Mouse (Mus musculus) MEL (cell line): Measurements from ENCODE around the gene Pglyrp2. TPM values are rescaled to one million over a fixed set of nuclear protein-coding genes. Genes with fewer than 3 reads are reported as not detected.

Experiments
- DNase-seq: peaks from one replicate; pipeline ENCODE4 v3.0.0; 2011; ENCODE audit warnings: low read depth, low spot score
- H3K27ac ChIP-seq: 2 replicates; pipeline ENCODE4 v1.5.1; 2012; ENCODE audit warnings: low read depth, mild to moderate bottlenecking, control low read depth, low read length, moderate library complexity; ENCODE audit not compliant: control insufficient read depth
- H3K27me3 ChIP-seq, 2 experiments: fragments of 150-350 bp in 1 of 2; sonication (generic) in 1 of 2; 2 replicates each; pipeline ENCODE4 v1.6.1; 2012; ENCODE audit warnings: low read length in 2 of 2, mild to moderate bottlenecking in 2 of 2, improper control_type of control experiment in 1 of 2, moderate library complexity in 1 of 2; ENCODE audit not compliant: insufficient read depth in 2 of 2, control insufficient read depth in 1 of 2
- H3K36me3 ChIP-seq, 2 experiments: 2 replicates each; pipeline ENCODE4 v1.6.1; 2012 to 2014; ENCODE audit warnings: low read length in 2 of 2, improper control_type of control experiment in 1 of 2, inconsistent platforms in 1 of 2, mild to moderate bottlenecking in 1 of 2; ENCODE audit not compliant: insufficient read depth in 2 of 2, control insufficient read depth in 1 of 2
- H3K4me1 ChIP-seq, 2 experiments: fragments of 150-350 bp in 1 of 2; sonication (generic) in 1 of 2; 2 replicates each; pipeline ENCODE4 v1.6.1; 2012; ENCODE audit warnings: low read length in 2 of 2, improper control_type of control experiment in 1 of 2, mild to moderate bottlenecking in 1 of 2; ENCODE audit not compliant: insufficient read depth in 2 of 2, control insufficient read depth in 1 of 2
- H3K4me3 ChIP-seq, 2 experiments: fragments of 150-350 bp in 1 of 2; sonication (generic) in 1 of 2; 2 replicates each; pipeline ENCODE4 v1.5.1; 2012; ENCODE audit warnings: low read depth in 2 of 2, low read length in 2 of 2, mild to moderate bottlenecking in 2 of 2, moderate library complexity in 2 of 2, control low read depth in 1 of 2, improper control_type of control experiment in 1 of 2; ENCODE audit not compliant: control insufficient read depth in 1 of 2, insufficient read depth in 1 of 2
- H3K79me2 ChIP-seq: 2 replicates; pipeline ENCODE4 v1.6.1; 2012; ENCODE audit warnings: mild to moderate bottlenecking, low read length, moderate library complexity; ENCODE audit not compliant: control insufficient read depth, poor library complexity, insufficient read depth
- H3K9ac ChIP-seq: 2 replicates; pipeline ENCODE4 v1.6.1; 2012; ENCODE audit warnings: low read depth, mild to moderate bottlenecking, control low read depth, low read length, moderate library complexity; ENCODE audit not compliant: control insufficient read depth, poor library complexity, severe bottlenecking
- H3K9me3 ChIP-seq: fragments of 150-350 bp; sonication (generic); replicated peaks from 2 replicates; pipeline ENCODE4 v1.6.1; 2012; ENCODE audit warnings: mild to moderate bottlenecking, low read length, improper control_type of control experiment, moderate library complexity; ENCODE audit not compliant: insufficient read depth
- BHLHE40 ChIP-seq: IDR thresholded peaks from 2 replicates; pipeline ENCODE4 v1.6.1; 2012; ENCODE audit warnings: low read depth, mild to moderate bottlenecking, inconsistent platforms, low read length, improper control_type of control experiment, borderline replicate concordance
- CHD1 ChIP-seq: IDR thresholded peaks from 2 replicates; pipeline ENCODE4 v1.6.1; 2012; ENCODE audit warnings: low read depth, mild to moderate bottlenecking, inconsistent platforms, low read length, improper control_type of control experiment
- CHD2 ChIP-seq: IDR thresholded peaks from 2 replicates; pipeline ENCODE4 v1.6.1; 2011; ENCODE audit warnings: low read length, improper control_type of control experiment
- CTCF ChIP-seq, 3 experiments: IDR thresholded peaks in 2 of 3; conservative IDR thresholded peaks in 1 of 3; 2 replicates each; pipeline ENCODE4 v1.5.1; 2011 to 2012; ENCODE audit warnings: low read length in 3 of 3, low read depth in 2 of 3, mild to moderate bottlenecking in 2 of 3, improper control_type of control experiment in 1 of 3, inconsistent platforms in 1 of 3, mixed read lengths in 1 of 3, moderate library complexity in 1 of 3; ENCODE audit not compliant: control insufficient read depth in 1 of 3, insufficient read depth in 1 of 3, poor library complexity in 1 of 3, severe bottlenecking in 1 of 3
- E2F4 ChIP-seq: IDR thresholded peaks from 2 replicates; pipeline ENCODE4 v1.6.1; 2011; ENCODE audit warnings: low read depth, low read length, improper control_type of control experiment, borderline replicate concordance
- ELF1 ChIP-seq: IDR thresholded peaks from 2 replicates; pipeline ENCODE4 v1.6.1; 2014; ENCODE audit warnings: low read depth, mild to moderate bottlenecking, inconsistent platforms, low read length, improper control_type of control experiment, moderate library complexity
- EP300 ChIP-seq, 2 experiments: IDR thresholded peaks; 2 replicates each; pipeline ENCODE4 v1.6.1; 2011; ENCODE audit warnings: improper control_type of control experiment in 2 of 2, low read length in 2 of 2, low read depth in 1 of 2, mild to moderate bottlenecking in 1 of 2
- GABPA ChIP-seq: IDR thresholded peaks from 2 replicates; pipeline ENCODE4 v1.6.1; 2012; ENCODE audit warnings: low read depth, mild to moderate bottlenecking, inconsistent platforms, low read length, improper control_type of control experiment, moderate library complexity
- GATA1 ChIP-seq: IDR thresholded peaks from 2 replicates; pipeline ENCODE4 v1.6.1; 2011; ENCODE audit warnings: low read depth, low read length, improper control_type of control experiment
- HCFC1 ChIP-seq: IDR thresholded peaks from 2 replicates; pipeline ENCODE4 v1.6.1; 2012; ENCODE audit warnings: low read depth, mild to moderate bottlenecking, inconsistent platforms, low read length, improper control_type of control experiment, moderate library complexity
- KAT2A ChIP-seq: conservative IDR thresholded peaks from 2 replicates; pipeline ENCODE4 v1.6.1; 2012; ENCODE audit warnings: low read depth, low read length, improper control_type of control experiment, inconsistent platforms
- MAX ChIP-seq: IDR thresholded peaks from 2 replicates; pipeline ENCODE4 v1.6.1; 2011; ENCODE audit warnings: low read length, improper control_type of control experiment
- MAZ ChIP-seq: IDR thresholded peaks from 2 replicates; pipeline ENCODE4 v1.6.1; 2012; ENCODE audit warnings: low read depth, mild to moderate bottlenecking, inconsistent platforms, low read length, improper control_type of control experiment
- MEF2A ChIP-seq: IDR thresholded peaks from 2 replicates; pipeline ENCODE4 v1.6.1; 2014; ENCODE audit warnings: low read depth, mild to moderate bottlenecking, inconsistent platforms, low read length, improper control_type of control experiment; ENCODE audit not compliant: poor library complexity, insufficient replicate concordance, severe bottlenecking; ENCODE audit errors: extremely low read depth
- MXI1 ChIP-seq: IDR thresholded peaks from 2 replicates; pipeline ENCODE4 v1.6.1; 2011; ENCODE audit warnings: mild to moderate bottlenecking, low read depth, low read length, improper control_type of control experiment
- MYB ChIP-seq: IDR thresholded peaks from 2 replicates; pipeline ENCODE4 v1.6.1; 2011; ENCODE audit warnings: mild to moderate bottlenecking, low read depth, low read length, improper control_type of control experiment
- MYC ChIP-seq: IDR thresholded peaks from 2 replicates; pipeline ENCODE4 v1.6.1; 2011; ENCODE audit warnings: low read depth, mild to moderate bottlenecking, low read length, improper control_type of control experiment, moderate library complexity
- NELFE ChIP-seq: IDR thresholded peaks from 2 replicates; pipeline ENCODE4 v1.6.1; 2011; ENCODE audit warnings: low read depth, low read length, improper control_type of control experiment
- NRF1 ChIP-seq: IDR thresholded peaks from 2 replicates; pipeline ENCODE4 v1.6.1; 2014; ENCODE audit warnings: low read depth, mild to moderate bottlenecking, inconsistent platforms, low read length, improper control_type of control experiment, moderate library complexity; ENCODE audit not compliant: poor library complexity, insufficient read depth, severe bottlenecking
- POLR2A ChIP-seq, 2 experiments: IDR thresholded peaks; 2 replicates each; pipeline ENCODE4 v1.6.1; 2011 to 2012; ENCODE audit warnings: low read length in 2 of 2, mild to moderate bottlenecking in 2 of 2, control low read depth in 1 of 2, improper control_type of control experiment in 1 of 2, low read depth in 1 of 2, moderate library complexity in 1 of 2; ENCODE audit not compliant: control insufficient read depth in 1 of 2, insufficient read depth in 1 of 2, poor library complexity in 1 of 2
- POLR2AphosphoS2 ChIP-seq: IDR thresholded peaks from 2 replicates; pipeline ENCODE4 v1.6.1; 2011; ENCODE audit warnings: low read length, improper control_type of control experiment
- RAD21 ChIP-seq: IDR thresholded peaks from 2 replicates; pipeline ENCODE4 v1.6.1; 2011; ENCODE audit warnings: mild to moderate bottlenecking, low read depth, low read length, improper control_type of control experiment
- RCOR1 ChIP-seq: IDR thresholded peaks from 2 replicates; pipeline ENCODE4 v1.6.1; 2012; ENCODE audit warnings: low read depth, mild to moderate bottlenecking, inconsistent platforms, low read length, improper control_type of control experiment
- SIN3A ChIP-seq: IDR thresholded peaks from 2 replicates; pipeline ENCODE4 v1.6.1; 2012; ENCODE audit warnings: low read length, improper control_type of control experiment, inconsistent platforms
- SMC3 ChIP-seq: IDR thresholded peaks from 2 replicates; pipeline ENCODE4 v1.6.1; 2011; ENCODE audit warnings: low read depth, low read length, improper control_type of control experiment
- TBP ChIP-seq: IDR thresholded peaks from 2 replicates; pipeline ENCODE4 v1.8.0; 2011; ENCODE audit warnings: low read depth, low read length, improper control_type of control experiment
- TCF12 ChIP-seq: IDR thresholded peaks from 2 replicates; pipeline ENCODE4 v1.6.1; 2014; ENCODE audit warnings: low read depth, mild to moderate bottlenecking, inconsistent platforms, low read length, improper control_type of control experiment, moderate library complexity
- USF1 ChIP-seq: IDR thresholded peaks from 2 replicates; pipeline ENCODE4 v1.6.1; 2014; ENCODE audit warnings: low read depth, mild to moderate bottlenecking, inconsistent platforms, low read length, improper control_type of control experiment, moderate library complexity
- USF2 ChIP-seq, 2 experiments: IDR thresholded peaks; 2 replicates each; pipeline ENCODE4 v1.6.1; 2011 to 2012; ENCODE audit warnings: improper control_type of control experiment in 2 of 2, low read length in 2 of 2, borderline replicate concordance in 1 of 2, inconsistent platforms in 1 of 2, low read depth in 1 of 2, mild to moderate bottlenecking in 1 of 2; ENCODE audit not compliant: insufficient read depth in 1 of 2
- ZC3H11A ChIP-seq: IDR thresholded peaks from 2 replicates; pipeline ENCODE4 v1.6.1; 2012; ENCODE audit warnings: low read depth, mild to moderate bottlenecking, inconsistent platforms, low read length, improper control_type of control experiment
- polyA plus RNA-seq, 2 experiments: library from polyadenylated mRNA; stranded (reverse) in 1 of 2; unstranded in 1 of 2; fragments of >175 nt in 1 of 2; fragments of >200 nt in 1 of 2; gene quantifications; 2 replicates each; pipeline versions ENCODE4 v1.2.1 to v1.2.4; 2012; ENCODE audit warnings: low replicate concordance in 2 of 2, low read depth in 1 of 2; ENCODE audit not compliant: insufficient read length in 2 of 2, insufficient read depth in 1 of 2, missing spikeins in 1 of 2
- total RNA-seq: library from RNA; depleted of rRNA; stranded (reverse); fragments of 300-350 nt; gene quantifications from 2 replicates; pipeline ENCODE4 v1.2.3, GENCODE M21; 2012

Gene Pglyrp2
- total and polyA plus RNA-seq, 3 experiments: 1.8 to 3.5 TPM; not detected in 1

DNA sequence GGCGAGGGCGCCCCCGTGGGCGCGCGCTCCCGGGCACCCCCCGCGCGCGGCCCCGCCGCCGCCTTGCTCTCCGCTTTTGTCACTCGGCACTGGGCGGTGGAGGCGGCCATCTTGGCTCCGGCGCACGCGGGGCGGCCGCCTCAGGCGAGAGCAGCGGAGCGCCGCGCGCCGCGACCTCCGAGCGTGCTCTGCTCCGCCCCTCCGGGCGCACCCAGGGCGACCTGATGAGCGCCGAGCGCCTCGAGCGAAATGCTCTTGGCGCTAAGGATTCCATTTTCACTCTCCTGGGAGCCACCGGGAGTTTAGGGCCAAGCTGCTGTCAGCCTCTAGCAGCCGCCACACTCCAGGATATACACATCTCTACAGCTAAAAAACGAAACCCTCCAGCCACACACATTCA is 59.6 kb downstream of the Pglyrp2 start:
- H3K27ac ChIP-seq: peak overlapping the region; percentile 68
- peaks cover 3 to 19% of the 10 kb centered on the region in 2 experiments; a peak in 3 of 4 replicates for H3K36me3 ChIP-seq
- H3K79me2 ChIP-seq: peaks cover 19% of the 10 kb centered on the region
- H3K27me3 ChIP-seq: no peaks in the 10 kb centered on the region
- peaks cover 5 to 26% of the 10 kb centered on the region in 2 experiments for H3K4me1 ChIP-seq
- peak overlapping the region; percentile 55 to 94 for H3K4me3 ChIP-seq
- DNase-seq: peak; percentile 91
- H3K9me3 ChIP-seq: no peaks in the 10 kb centered on the region
- TF ChIP-seq RAD21 (no peak), TCF12 (peak; percentile 43), MXI1 (peak; percentile 92), HCFC1 (peak; percentile 88), SMC3 (no peak), SIN3A (peak; percentile 90), MAZ (peak; percentile 71; the same call in 1 of the 2 replicates), ELF1 (no peak), GATA1 (no peak), EP300 (IDR thresholded peaks at IDR 0.05; ENCODE audit: low read depth in 1 of 2, low read length in 2 of 2) (no peak), RCOR1 (no peak), GABPA (no peak), KAT2A (no peak; the same call in 1 of the 2 replicates), BHLHE40 (no peak), NELFE (peak; percentile 50), MEF2A (no peak), E2F4 (no peak; the same call in 1 of the 2 replicates), ZC3H11A (no peak), MYB (no peak), POLR2A (IDR thresholded peaks at IDR 0.05; ENCODE audit: control insufficient read depth in 1 of 2, insufficient read depth in 1 of 2, low read depth in 1 of 2, low read length in 2 of 2, poor library complexity in 1 of 2) (peak; percentile 45 to 65; a peak in 2 of 4 replicates), MYC (peak; percentile 81; the same call in 1 of the 2 replicates), CHD2 (no peak), MAX (peak; percentile 89), USF2 (IDR thresholded peaks at IDR 0.05; ENCODE audit: borderline replicate concordance in 1 of 2, insufficient read depth in 1 of 2, low read depth in 1 of 2, low read length in 2 of 2) (no peak), POLR2AphosphoS2 (no peak), TBP (peak; percentile 15; the same call in 1 of the 2 replicates), CTCF (IDR thresholded peaks at IDR 0.05 in 2 of 3, conservative IDR thresholded peaks at IDR 0.05 in 1 of 3; ENCODE audit: control insufficient read depth in 1 of 3, insufficient read depth in 1 of 3, low read depth in 2 of 3, low read length in 3 of 3, poor library complexity in 1 of 3, severe bottlenecking in 1 of 3) (no peak), USF1 (peak; percentile 62), CHD1 (no peak), NRF1 (peak; percentile 45; the same call in 1 of the 2 replicates)
- peak overlapping the region; percentile 95 for H3K9ac ChIP-seq
